Mouse (Mus musculus) kidney, adult 2 months (tissue): ENCODE results near the gene Limch1. TPM values are rescaled to one million over a fixed set of nuclear protein-coding genes. Genes with fewer than 3 reads are reported as not detected.

Source experiments
- DNase-seq: peaks from one replicate; pipeline ENCODE4 v3.0.0; 2021
- H3K27ac ChIP-seq: fragments of 200-500 bp; 2 replicates; pipeline ENCODE4 v1.5.1; 2012; ENCODE audit warnings: low read depth, low read length, control low read depth, inconsistent platforms; ENCODE audit not compliant: insufficient read depth
- H3K27me3 ChIP-seq: fragments of 200-500 bp; replicated peaks from 2 replicates; pipeline ENCODE4 v1.6.1; 2012; ENCODE audit warnings: mild to moderate bottlenecking, moderate library complexity, low read length, inconsistent platforms; ENCODE audit not compliant: control insufficient read depth, insufficient read depth
- H3K36me3 ChIP-seq: fragments of 200-500 bp; 2 replicates; pipeline ENCODE4 v1.6.1; 2012; ENCODE audit warnings: mild to moderate bottlenecking, moderate library complexity, low read length, inconsistent platforms; ENCODE audit not compliant: control insufficient read depth, insufficient read depth
- H3K4me1 ChIP-seq: fragments of 200-500 bp; 2 replicates; pipeline ENCODE4 v1.6.1; 2011; ENCODE audit warnings: low read length; ENCODE audit not compliant: control insufficient read depth, insufficient read depth
- H3K4me3 ChIP-seq: fragments of 200-500 bp; 2 replicates; pipeline ENCODE4 v1.5.1; 2011; ENCODE audit warnings: mild to moderate bottlenecking, low read depth, low read length, control low read depth; ENCODE audit not compliant: insufficient read depth
- CTCF ChIP-seq: fragments of 200-500 bp; conservative IDR thresholded peaks from 2 replicates; pipeline ENCODE4 v1.5.1; 2011; ENCODE audit warnings: low read depth, mild to moderate bottlenecking, control low read depth, low read length, moderate library complexity, mixed read lengths; ENCODE audit not compliant: insufficient read depth, insufficient read length
- POLR2A ChIP-seq: fragments of 200-500 bp; IDR thresholded peaks from one replicate; pipeline ENCODE4 v1.6.1; 2011; ENCODE audit warnings: low read depth, low read length, control low read depth
- WGBS: fragments of 180-500 bp; shearing (Covaris S2); methylation state at CpG from one replicate; pipeline ENCODE4 v1.1.7; 2018; 5-methylcytosine and 5-hydroxymethylcytosine counted together
- polyA plus RNA-seq: library from polyadenylated mRNA; depleted of rRNA; stranded (reverse); fragments of >200 nt; gene quantifications from 2 replicates; pipeline ENCODE4 v1.2.3, GENCODE M21; 2012

Limch1 gene
- polyA plus RNA-seq, 1 experiment, result 27.0 TPM

DNA sequence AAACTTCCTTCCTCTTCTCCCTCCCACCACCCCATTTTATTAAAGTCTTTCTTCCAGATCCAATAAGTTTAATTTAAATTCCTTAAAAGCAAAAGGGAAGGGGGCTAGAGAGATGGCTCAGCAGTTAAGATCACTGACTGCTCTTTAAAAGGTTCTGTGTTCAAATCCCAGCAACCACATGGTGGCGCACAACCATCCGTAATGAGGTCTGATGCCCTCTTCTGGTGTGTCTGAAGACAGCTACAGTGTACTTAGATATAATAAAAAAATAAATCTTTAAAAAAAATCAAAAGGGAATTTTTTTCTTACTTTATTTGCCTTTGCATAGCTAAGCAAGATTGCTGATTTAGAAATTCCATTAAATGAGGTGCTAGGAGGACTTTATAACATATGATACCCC lies 37.2 kb downstream of the Limch1 start:
- Histone ChIP-seq H3K27ac (no peak overlapping the region), H3K4me1 (0 out of 2 replicates have a peak, but pooled peaks cover 3% of the 10 kb centered on the region), H3K27me3 (no peaks in the 10 kb centered on the region), H3K4me3 (no peak overlapping the region), H3K36me3 (no peaks in the 10 kb centered on the region)
- DNase-seq, result no peak
- WGBS, result 96% methylated on average over 2 of the region's 2 CpGs
- TF ChIP-seq CTCF, result no peak
- TF ChIP-seq POLR2A, result no peak

DNA sequence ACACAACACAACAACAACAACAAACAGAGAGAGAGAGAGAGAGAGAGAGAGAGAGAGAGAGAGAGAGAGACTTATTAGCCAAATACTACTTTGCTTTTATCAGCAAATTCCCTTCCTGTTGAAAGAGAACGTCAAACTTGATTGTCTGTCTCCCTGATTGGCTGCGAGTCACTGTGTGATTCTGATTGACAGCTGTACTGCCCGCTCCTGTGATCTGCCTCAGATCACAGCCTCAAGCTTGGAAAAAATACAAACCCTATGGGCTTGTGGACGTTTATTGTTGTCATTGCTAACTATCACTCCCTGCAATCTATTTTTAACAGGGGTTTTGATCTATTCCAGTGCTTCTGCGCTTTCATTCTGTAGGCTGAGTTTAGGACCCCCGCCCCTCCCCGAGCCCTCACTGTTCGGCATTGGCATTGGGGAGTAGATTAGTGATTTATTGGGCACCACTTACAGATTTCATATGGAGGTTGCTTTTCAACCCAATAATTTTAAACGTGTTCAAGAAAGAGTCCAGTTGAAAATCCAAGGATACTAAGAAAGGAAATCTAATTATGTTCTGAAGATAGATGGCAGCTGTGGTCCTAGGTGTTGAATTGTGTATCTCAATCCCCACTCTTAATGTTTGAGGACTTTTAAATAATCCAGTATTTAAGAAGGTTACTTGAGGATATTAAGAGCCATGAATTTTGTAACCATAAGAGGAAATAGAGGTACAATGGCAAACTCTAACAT lies 39.2 kb downstream of the Limch1 start:
- no peaks in the 10 kb centered on the region for H3K36me3 ChIP-seq
- WGBS, result 63% methylated on average over 9 of the region's 9 CpGs
- 0 out of 2 replicates have a peak, but pooled peaks cover 3% of the 10 kb centered on the region for H3K4me1 ChIP-seq
- DNase-seq, result no peak
- H3K4me3 ChIP-seq, result no peak overlapping the region
- TF ChIP-seq CTCF, result no peak
- TF ChIP-seq POLR2A, result no peak
- H3K27ac ChIP-seq, result no peak overlapping the region
- H3K27me3 ChIP-seq, result no peaks in the 10 kb centered on the region

DNA sequence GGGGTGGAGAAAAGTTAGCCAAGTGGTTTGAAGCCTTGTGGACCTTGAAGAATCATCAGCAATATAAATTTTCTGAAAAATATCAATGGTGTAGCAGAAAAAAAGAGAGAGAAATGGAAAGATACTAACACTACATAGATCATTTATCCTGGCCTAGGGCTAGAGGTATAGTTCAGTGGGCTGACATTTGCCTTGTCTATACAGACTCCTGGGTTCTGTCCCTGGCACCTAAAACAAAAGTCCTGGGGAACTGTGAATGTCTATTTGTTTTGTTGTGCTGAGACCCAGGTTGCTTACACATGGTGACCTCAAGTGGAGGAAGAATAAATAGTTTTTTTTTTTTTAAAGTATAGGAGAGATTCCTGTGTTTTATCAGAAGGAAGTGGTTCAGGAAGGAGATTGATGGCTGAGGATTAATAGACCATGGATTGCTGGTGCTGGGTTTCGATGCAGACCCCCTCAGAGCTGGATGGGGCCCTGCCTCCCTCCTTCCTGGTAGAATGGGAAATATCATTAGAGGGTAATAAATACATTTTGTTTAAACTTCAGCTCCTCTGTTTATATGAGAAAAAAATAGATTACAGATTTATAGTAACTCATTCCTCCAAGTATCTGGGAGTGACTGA lies 40.5 kb downstream of the Limch1 start:
- no peak for DNase-seq
- 45% methylated on average over 1 of the region's 1 CpGs for WGBS

GRCm38 (mm10) chr5:66786621-66787061 lies 41.0 kb downstream of the Limch1 start:
- Histone ChIP-seq H3K27ac (no peak overlapping the region), H3K36me3 (no peaks in the 10 kb centered on the region), H3K4me3 (no peak overlapping the region), H3K4me1 (0 out of 2 replicates have a peak, but pooled peaks cover 3% of the 10 kb centered on the region), H3K27me3 (no peaks in the 10 kb centered on the region)
- DNase-seq, result no peak
- no peak for TF ChIP-seq POLR2A
- no peak for TF ChIP-seq CTCF
- WGBS, result 39% methylated on average over 8 of the region's 8 CpGs

More for the DNA sequence above, 40.5 kb downstream of the Limch1 start:
- Histone ChIP-seq H3K4me1 (0 out of 2 replicates have a peak, but pooled peaks cover 3% of the 10 kb centered on the region), H3K36me3 (no peaks in the 10 kb centered on the region), H3K27ac (no peak overlapping the region), H3K4me3 (no peak overlapping the region), H3K27me3 (no peaks in the 10 kb centered on the region)
- TF ChIP-seq CTCF (no peak), POLR2A (no peak)

DNA sequence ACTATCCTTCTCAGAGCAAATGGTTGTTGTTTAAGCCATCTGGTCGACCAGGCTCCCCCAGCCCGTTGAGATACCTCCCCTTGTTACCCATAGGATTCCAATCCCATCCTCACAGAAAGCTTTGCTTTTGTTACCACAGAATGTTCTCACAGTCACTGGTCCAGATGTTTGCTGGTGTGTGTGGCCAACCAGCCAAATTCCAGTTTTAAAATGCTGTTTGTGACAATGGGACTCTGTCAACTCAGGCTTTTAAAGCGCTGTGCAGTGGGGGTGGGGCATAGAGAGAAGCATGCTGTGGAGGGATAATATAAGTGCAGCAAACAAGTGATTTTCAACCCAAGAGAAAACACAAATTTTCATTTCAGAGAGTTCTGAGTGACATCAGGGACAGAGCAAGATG lies 43.4 kb downstream of the Limch1 start:
- TF ChIP-seq POLR2A, result no peak
- TF ChIP-seq CTCF, result no peak
- no peak overlapping the region for H3K27ac ChIP-seq
- H3K4me3 ChIP-seq, result no peak overlapping the region
- H3K27me3 ChIP-seq, result no peaks in the 10 kb centered on the region
- H3K36me3 ChIP-seq, result no peaks in the 10 kb centered on the region
- DNase-seq, result no peak
- H3K4me1 ChIP-seq, result 0 out of 2 replicates have a peak, but pooled peaks cover 3% of the 10 kb centered on the region
- 77% methylated on average over 3 of the region's 3 CpGs for WGBS

GRCm38 (mm10) chr5:66791161-66791560 lies 45.5 kb downstream of the Limch1 start:
- Histone ChIP-seq H3K4me1 (no peaks in the 10 kb centered on the region), H3K4me3 (no peak overlapping the region), H3K27ac (no peak overlapping the region), H3K36me3 (no peaks in the 10 kb centered on the region), H3K27me3 (no peaks in the 10 kb centered on the region)
- WGBS, result 63% methylated on average over 6 of the region's 6 CpGs
- no peak for TF ChIP-seq CTCF
- TF ChIP-seq POLR2A, result no peak
- DNase-seq, result no peak

DNA sequence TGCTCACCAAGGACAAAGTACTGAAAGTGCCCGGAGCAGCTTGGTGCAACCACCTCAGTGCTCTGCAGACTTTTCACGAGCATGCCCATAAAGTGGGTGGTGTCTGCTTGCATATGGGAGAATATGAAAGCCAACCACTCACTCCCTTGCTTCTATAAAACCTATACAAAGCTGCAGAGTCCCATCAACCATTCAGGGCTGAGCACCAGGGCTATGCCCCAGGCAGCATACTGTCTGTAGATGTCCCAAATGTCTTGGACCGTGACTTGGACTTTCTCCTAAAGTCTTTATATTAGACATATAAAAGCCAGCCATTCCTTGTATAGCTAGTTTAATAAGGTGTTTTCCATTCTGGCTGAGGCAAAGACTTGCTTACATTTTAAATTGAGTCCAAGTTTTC lies 47.6 kb downstream of the Limch1 start:
- no peak overlapping the region for H3K27ac ChIP-seq
- no peaks in the 10 kb centered on the region for H3K36me3 ChIP-seq
- H3K27me3 ChIP-seq, result no peaks in the 10 kb centered on the region
- no peak for DNase-seq
- TF ChIP-seq CTCF (no peak), POLR2A (no peak)
- peaks cover 3% of the 10 kb centered on the region for H3K4me1 ChIP-seq
- H3K4me3 ChIP-seq, result no peak overlapping the region
- 67% methylated on average over 3 of the region's 3 CpGs for WGBS
